16 mouse cellular contexts compared by ENCODE assay signal in genomic region chr7:116524577-116524976, GRCm38 (mm10). TPM values are rescaled to one million over a fixed set of nuclear protein-coding genes. Genes with fewer than 3 reads are reported as not detected.
DNase-seq lines count a peak whose midpoint lies in the region.
"Had no signal": no experiment of that assay in that cellular context is flagged by ENCODE, and none has a peak within 500 bp of the region (broad histone marks: within the 10 kb centered on the region; RNA-seq: fewer than 3 reads in every experiment).

No protein-coding gene starts in this region.

- intact Hi-C loops in heart, postnatal 25 days (cut with DNase I) = no loop called here

- H3K36me3 ChIP-seq in limb, embryonic 10.5 days = peaks cover 34% of the 10 kb centered on the region

- H3K9me3 ChIP-seq in limb, embryonic 10.5 days (replicated peaks) = no peaks in the 10 kb centered on the region
- H3K9me3 ChIP-seq: intestine, embryonic 15.5 days; limb, embryonic 15.5 days had no signal

- H3K27ac ChIP-seq in limb, embryonic 10.5 days = no peak overlapping the region
- H3K27ac ChIP-seq: intestine, embryonic 15.5 days; limb, embryonic 15.5 days had no signal

- peak; percentile 50 to 79 for DNase-seq in heart, adult 18-20 months
- no peak for DNase-seq in heart, postnatal 25 days (ENCODE audit: low spot score)
- peak; percentile 49 for DNase-seq in 416B (ENCODE audit: low read depth)
- peak; percentile 31 for DNase-seq in fibroblast of lung, adult 2 months (ENCODE audit: low read depth)
- DNase-seq in lung, postnatal 25 days (ENCODE audit: low spot score) = peak; percentile 89
- no peak for DNase-seq in spleen, adult 18-20 months
- no peak for DNase-seq in limb, embryonic 10.5 days (ENCODE audit: low spot score)
- DNase-seq in kidney, adult 9 months = no peak
- DNase-seq: cerebellum, postnatal 10 days; forebrain, postnatal 0 days; kidney, postnatal 36 days; thymus, adult 18-20 months had no signal

- no peaks in the 10 kb centered on the region for H3K27me3 ChIP-seq in limb, embryonic 10.5 days (ENCODE audit: low read depth, poor library complexity, severe bottlenecking)
- H3K27me3 ChIP-seq: intestine, embryonic 15.5 days; limb, embryonic 15.5 days; megakaryocyte, embryonic 14.5 days had no signal

- H3K4me1 ChIP-seq in limb, embryonic 10.5 days = no peaks in the 10 kb centered on the region
- H3K4me1 ChIP-seq: intestine, embryonic 15.5 days; limb, embryonic 15.5 days; megakaryocyte, embryonic 14.5 days had no signal

- H3K4me3 ChIP-seq in limb, embryonic 10.5 days = no peak overlapping the region
- H3K4me3 ChIP-seq: erythroblast, embryonic 14.5 days; intestine, embryonic 15.5 days; limb, embryonic 15.5 days; megakaryocyte, embryonic 14.5 days had no signal

- 90% methylated on average over 2 of the region's 2 CpGs for WGBS in limb, embryonic 10.5 days

RNA-seq across cellular contexts. Expression of gene Nucb2, which starts 20.4 kb away (rescaled TPM):
- total RNA-seq in heart, adult 18-20 months (2021) = 1 to 10 TPM; 6.9 to 7.1 TPM
- 1 to 10 TPM; 8.1 to 8.9 TPM for total RNA-seq in heart, postnatal 25 days (2021)
- polyA plus RNA-seq in limb, embryonic 10.5 days (2016; fragmentation: Nextera tagmentation; extraction: Ambion mirVana) = 6.6 and 7.1 TPM in 2 replicates
- polyA plus RNA-seq: erythroblast, embryonic 14.5 days had no signal

Comparison
In these comparisons a context has a peak if more than half of its experiments do, and no peak if none do; other contexts are left out.
1. DNase-seq: peak in heart, adult 18-20 months (2 of 2), 416B (single experiment), fibroblast of lung, adult 2 months (single experiment) and lung, postnatal 25 days (single experiment); none in heart, postnatal 25 days (single experiment), spleen, adult 18-20 months (0 of 2), limb, embryonic 10.5 days (single experiment) and kidney, adult 9 months (single experiment).